Mouse (Mus musculus) frontal cortex, postnatal 36 days (tissue): ENCODE results near the gene Cdk2ap1.
"Not testable (repeated sequence)": the region's sequence is repeated elsewhere in the genome, so short reads cannot be mapped to it uniquely, and the experiment has no call there.

Experiments
- DNase-seq, 2 experiments: peaks; one replicate each; pipeline ENCODE4 v3.0.0; 2022; ENCODE audit warnings: low spot score in 2 of 2

The Cdk2ap1 gene

GRCm38 (mm10) chr5:124362982-124363381, at the start of gene Cdk2ap1:
Gene Cdk2ap1 (minus strand): TSS chr5:124363082.
- DNase-seq, result not testable (repeated sequence)

GRCm38 (mm10) chr5:124412163-124412562, 49.3 kb upstream of the Cdk2ap1 start:
- no peak for DNase-seq

GRCm38 (mm10) chr5:124410808-124411207, 47.9 kb upstream of the Cdk2ap1 start:
- DNase-seq, result no peak

GRCm38 (mm10) chr5:124393726-124394125, 30.8 kb upstream of the Cdk2ap1 start:
- DNase-seq, result no peak

GRCm38 (mm10) chr5:124392412-124392811, 29.5 kb upstream of the Cdk2ap1 start:
- DNase-seq, result no peak

GRCm38 (mm10) chr5:124387932-124388331, 25.1 kb upstream of the Cdk2ap1 start:
- no peak for DNase-seq

GRCm38 (mm10) chr5:124380121-124380520, 17.2 kb upstream of the Cdk2ap1 start:
- no peak for DNase-seq

- no peak for DNase-seq
These were observed 14.3 kb upstream of the Cdk2ap1 start for GRCm38 (mm10) chr5:124377149-124377548.

GRCm38 (mm10) chr5:124376401-124376800, 13.5 kb upstream of the Cdk2ap1 start:
- no peak for DNase-seq

- DNase-seq, result no peak
These were observed 11.4 kb upstream of the Cdk2ap1 start for GRCm38 (mm10) chr5:124374298-124374697.

GRCm38 (mm10) chr5:124366721-124367120, 3.8 kb upstream of the Cdk2ap1 start:
- no peak for DNase-seq

GRCm38 (mm10) chr5:124365754-124366153, 2.9 kb upstream of the Cdk2ap1 start:
- DNase-seq, result no peak

- DNase-seq, result peak in 1 of 2 experiments; percentile 66
These were observed 1.5 kb upstream of the Cdk2ap1 start for GRCm38 (mm10) chr5:124364173-124364918.

GRCm38 (mm10) chr5:124359641-124360040, 3.2 kb downstream of the Cdk2ap1 start:
- DNase-seq, result no peak

GRCm38 (mm10) chr5:124356695-124357094, 6.2 kb downstream of the Cdk2ap1 start:
- no peak for DNase-seq

GRCm38 (mm10) chr5:124355425-124355959, 7.4 kb downstream of the Cdk2ap1 start:
- no peak for DNase-seq

- peak in 1 of 2 experiments; percentile 40 for DNase-seq
These were observed 8.1 kb downstream of the Cdk2ap1 start for GRCm38 (mm10) chr5:124354574-124355424.

- DNase-seq, result no peak
These were observed 8.9 kb downstream of the Cdk2ap1 start for GRCm38 (mm10) chr5:124353726-124354547.

GRCm38 (mm10) chr5:124353011-124353725, 9.7 kb downstream of the Cdk2ap1 start:
- DNase-seq, result no peak

- peak; percentile 65 to 74 for DNase-seq
These were observed 10.6 kb downstream of the Cdk2ap1 start for GRCm38 (mm10) chr5:124352141-124352920.
